Mouse (Mus musculus): Measurements from ENCODE around the gene Ppp1r14c. TPM values are rescaled to one million over a fixed set of nuclear protein-coding genes. Genes with fewer than 3 reads are reported as not detected.

Gene Ppp1r14c
- polyA plus RNA-seq (2016; fragmentation: Nextera tagmentation; extraction: Ambion mirVana), result 6.9 and 7.3 TPM in 2 replicates

DNA sequence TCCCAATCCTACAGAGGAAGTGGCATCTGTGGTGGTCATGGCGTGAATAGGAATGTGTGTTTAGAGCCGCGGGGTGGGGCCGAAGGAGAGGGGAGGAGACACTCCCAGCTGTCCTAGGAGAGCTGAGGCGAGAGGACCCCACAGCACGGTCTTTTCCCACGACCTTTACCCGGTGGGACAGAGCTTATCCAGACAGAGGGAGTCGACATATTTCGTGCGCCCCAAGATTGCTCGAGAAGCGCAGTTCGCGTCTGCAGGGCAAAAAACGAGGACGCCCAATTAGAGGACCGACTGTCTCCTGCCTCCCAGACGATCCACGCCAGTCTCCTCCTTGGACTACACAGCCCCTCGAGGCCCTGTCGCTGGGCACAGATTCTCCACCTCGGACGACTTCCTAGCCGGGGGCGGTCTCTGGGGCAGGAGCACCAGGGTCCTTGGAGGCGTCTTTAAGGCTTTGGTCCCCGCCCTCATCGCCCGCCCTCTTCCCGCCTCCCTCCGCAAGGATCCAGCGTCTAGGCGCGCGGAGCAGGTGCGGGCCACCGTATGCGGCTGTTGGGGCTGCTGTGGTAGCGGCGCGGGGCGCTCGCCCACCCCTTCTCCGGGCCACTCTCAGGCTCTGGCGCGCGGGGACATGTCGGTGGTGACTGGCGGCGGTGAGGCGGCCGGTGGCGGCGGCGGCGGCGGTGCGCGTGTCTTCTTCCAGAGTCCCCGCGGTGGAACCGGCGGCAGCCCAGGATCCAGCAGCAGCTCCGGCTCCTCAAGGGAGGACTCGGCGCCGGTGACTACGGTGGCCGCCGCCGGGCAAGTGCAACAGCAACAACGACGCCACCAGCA, at the start of gene Ppp1r14c:
TSS of gene Ppp1r14c (plus strand) at position 22 of the 834 bp plus-strand sequence.
- Histone ChIP-seq H3K27me3 (peaks cover 20% of the 10 kb centered on the region), H3K4me2 (replicated peaks) (peak within 1 kb of the TSS; percentile 92), H3K27ac (replicated peaks) (peak within 1 kb of the TSS; percentile 65), H3K4me1 (peaks cover 9% of the 10 kb centered on the region; the same call in 1 of the 2 replicates), H3K36me3 (no peaks in the 10 kb centered on the region), H3K9me3 (no peaks in the 10 kb centered on the region), H3K9ac (replicated peaks) (peak within 1 kb of the TSS; percentile 57), H3K4me3 (peak within 1 kb of the TSS; percentile 55)
- under 1% methylated on average over 72 of the region's 74 CpGs for WGBS
- ATAC-seq (ENCODE audit: low FRiP score, low read depth), result peak; percentile 91

- H3K36me3 ChIP-seq, result no peaks in the 10 kb centered on the region
- no peak for ATAC-seq (ENCODE audit: low FRiP score, low read depth)
- no peak overlapping the region for H3K9ac ChIP-seq (replicated peaks)
- H3K4me2 ChIP-seq (replicated peaks), result no peak overlapping the region
- H3K9me3 ChIP-seq, result no peaks in the 10 kb centered on the region
- 91% methylated on average over 2 of the region's 2 CpGs for whole genome bisulfite sequencing
- no peaks in the 10 kb centered on the region for H3K27me3 ChIP-seq
- no peak overlapping the region for H3K4me3 ChIP-seq
- no peaks in the 10 kb centered on the region for H3K4me1 ChIP-seq
- no peak overlapping the region for H3K27ac ChIP-seq (replicated peaks)
These were observed 44.5 kb upstream of the Ppp1r14c start for GRCm38 (mm10) chr10:3321406-3321805.

- H3K27ac ChIP-seq (replicated peaks), result no peak overlapping the region
- H3K9ac ChIP-seq (replicated peaks), result no peak overlapping the region
- no peaks in the 10 kb centered on the region for H3K9me3 ChIP-seq
- H3K4me1 ChIP-seq, result no peaks in the 10 kb centered on the region
- no peaks in the 10 kb centered on the region for H3K36me3 ChIP-seq
- no peaks in the 10 kb centered on the region for H3K27me3 ChIP-seq
- H3K4me2 ChIP-seq (replicated peaks), result no peak overlapping the region
- ATAC-seq (ENCODE audit: low FRiP score, low read depth), result no peak
- no peak overlapping the region for H3K4me3 ChIP-seq
- 86% methylated on average over 1 of the region's 1 CpGs for whole genome bisulfite sequencing
These were observed 40.4 kb upstream of the Ppp1r14c start for GRCm38 (mm10) chr10:3325447-3325846.

- Histone ChIP-seq H3K4me3 (no peak overlapping the region), H3K27ac (replicated peaks) (no peak overlapping the region), H3K4me2 (replicated peaks) (no peak overlapping the region), H3K9me3 (no peaks in the 10 kb centered on the region), H3K27me3 (no peaks in the 10 kb centered on the region; the same call in 1 of the 2 replicates), H3K36me3 (no peaks in the 10 kb centered on the region), H3K9ac (replicated peaks) (no peak overlapping the region), H3K4me1 (no peaks in the 10 kb centered on the region)
- ATAC-seq (ENCODE audit: low FRiP score, low read depth), result peak; percentile 52; the same call in 1 of the 2 replicates
- WGBS, result 33% methylated on average over 3 of the region's 3 CpGs
These were observed 33.0 kb upstream of the Ppp1r14c start for GRCm38 (mm10) chr10:3332880-3333279.

GRCm38 (mm10) chr10:3334570-3334969, 31.3 kb upstream of the Ppp1r14c start:
- Histone ChIP-seq H3K36me3 (no peaks in the 10 kb centered on the region), H3K4me2 (replicated peaks) (no peak overlapping the region), H3K9ac (replicated peaks) (no peak overlapping the region), H3K27ac (replicated peaks) (no peak overlapping the region), H3K27me3 (no peaks in the 10 kb centered on the region; the same call in 1 of the 2 replicates), H3K4me3 (no peak overlapping the region), H3K9me3 (no peaks in the 10 kb centered on the region), H3K4me1 (no peaks in the 10 kb centered on the region)
- ATAC-seq (ENCODE audit: low FRiP score, low read depth), result no peak

GRCm38 (mm10) chr10:3336729-3337329, 29.0 kb upstream of the Ppp1r14c start:
- no peak overlapping the region for H3K9ac ChIP-seq (replicated peaks)
- no peak overlapping the region for H3K4me3 ChIP-seq
- no peaks in the 10 kb centered on the region; the same call in 1 of the 2 replicates for H3K27me3 ChIP-seq
- H3K36me3 ChIP-seq, result no peaks in the 10 kb centered on the region
- no peaks in the 10 kb centered on the region for H3K4me1 ChIP-seq
- no peak for ATAC-seq (ENCODE audit: low FRiP score, low read depth)
- WGBS, result 73% methylated on average over 7 of the region's 7 CpGs
- no peak overlapping the region for H3K27ac ChIP-seq (replicated peaks)
- H3K4me2 ChIP-seq (replicated peaks), result no peak overlapping the region
- no peaks in the 10 kb centered on the region for H3K9me3 ChIP-seq

GRCm38 (mm10) chr10:3337330-3337901, 28.4 kb upstream of the Ppp1r14c start:
- Histone ChIP-seq H3K4me1 (no peaks in the 10 kb centered on the region), H3K36me3 (no peaks in the 10 kb centered on the region), H3K9me3 (no peaks in the 10 kb centered on the region), H3K27ac (replicated peaks) (no peak overlapping the region), H3K27me3 (no peaks in the 10 kb centered on the region; the same call in 1 of the 2 replicates), H3K9ac (replicated peaks) (no peak overlapping the region), H3K4me3 (no peak overlapping the region), H3K4me2 (replicated peaks) (no peak overlapping the region)
- WGBS, result 54% methylated on average over 2 of the region's 2 CpGs
- no peak for ATAC-seq (ENCODE audit: low FRiP score, low read depth)

DNA sequence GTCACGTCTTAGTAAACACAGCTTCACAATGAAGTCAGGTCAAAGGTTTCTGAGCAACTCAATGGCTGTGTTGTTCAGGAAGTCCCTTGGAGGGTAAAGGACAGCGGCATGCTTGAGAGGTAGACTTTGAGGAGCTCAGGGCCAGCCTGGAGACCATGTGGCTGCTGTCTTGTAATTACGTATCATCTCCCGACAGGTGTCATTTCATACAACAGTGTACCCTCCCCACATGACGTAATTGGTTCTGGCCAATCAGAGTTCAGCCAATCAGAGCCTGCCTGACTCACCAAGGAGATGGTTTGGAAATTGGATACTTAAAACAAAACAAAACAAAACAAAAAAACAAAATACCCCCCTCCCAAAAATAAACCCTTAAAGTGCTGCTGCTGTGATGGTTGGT, 20.2 kb upstream of the Ppp1r14c start:
- Histone ChIP-seq H3K4me3 (no peak overlapping the region), H3K9ac (replicated peaks) (no peak overlapping the region), H3K4me1 (no peaks in the 10 kb centered on the region), H3K27me3 (no peaks in the 10 kb centered on the region), H3K9me3 (no peaks in the 10 kb centered on the region), H3K4me2 (replicated peaks) (no peak overlapping the region), H3K36me3 (no peaks in the 10 kb centered on the region), H3K27ac (replicated peaks) (no peak overlapping the region)
- no peak for ATAC-seq (ENCODE audit: low FRiP score, low read depth)
- 62% methylated on average over 5 of the region's 5 CpGs for WGBS

DNA sequence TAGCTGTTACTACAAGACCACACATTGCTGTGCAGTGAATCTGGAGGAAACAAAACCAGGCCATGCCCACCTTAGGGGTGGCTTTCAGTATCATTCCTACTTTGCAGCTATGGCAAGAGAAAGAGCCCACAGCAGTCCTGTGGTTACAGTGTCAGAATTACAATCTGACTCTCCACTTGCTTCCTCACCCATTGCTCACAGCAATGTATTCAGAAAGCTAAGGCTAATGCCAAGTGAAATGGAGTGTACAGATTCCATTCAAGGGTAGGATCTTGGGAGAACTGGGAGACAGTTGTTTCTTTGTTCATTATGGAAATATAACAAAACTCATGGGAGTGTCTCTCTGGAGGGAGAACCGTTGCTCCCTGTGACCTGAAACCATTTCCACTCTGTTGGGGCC, 6.3 kb upstream of the Ppp1r14c start:
- ATAC-seq (ENCODE audit: low FRiP score, low read depth), result no peak
- Histone ChIP-seq H3K27ac (replicated peaks) (no peak overlapping the region), H3K36me3 (no peaks in the 10 kb centered on the region), H3K9me3 (no peaks in the 10 kb centered on the region), H3K27me3 (peaks cover 5% of the 10 kb centered on the region; the same call in 1 of the 2 replicates), H3K4me1 (no peaks in the 10 kb centered on the region), H3K4me2 (replicated peaks) (no peak overlapping the region), H3K9ac (replicated peaks) (no peak overlapping the region), H3K4me3 (no peak overlapping the region)
- WGBS, result 76% methylated on average over 1 of the region's 1 CpGs

GRCm38 (mm10) chr10:3365671-3366035, 204 bp upstream of the Ppp1r14c start:
- Histone ChIP-seq H3K4me3 (peak overlapping the region; percentile 55), H3K4me2 (replicated peaks) (peak overlapping the region; percentile 92), H3K9me3 (no peaks in the 10 kb centered on the region), H3K27ac (replicated peaks) (peak overlapping the region; percentile 65), H3K36me3 (no peaks in the 10 kb centered on the region), H3K27me3 (peaks cover 20% of the 10 kb centered on the region), H3K9ac (replicated peaks) (no peak overlapping the region), H3K4me1 (peaks cover 9% of the 10 kb centered on the region; the same call in 1 of the 2 replicates)
- WGBS, result 27% methylated on average over 5 of the region's 5 CpGs
- peak; percentile 23; the same call in 1 of the 2 replicates for ATAC-seq (ENCODE audit: low FRiP score, low read depth)

GRCm38 (mm10) chr10:3366870-3367431, 1.1 kb downstream of the Ppp1r14c start:
- Histone ChIP-seq H3K27me3 (peaks cover 20% of the 10 kb centered on the region), H3K9ac (replicated peaks) (peak overlapping the region; percentile 57), H3K4me1 (peaks cover 9% of the 10 kb centered on the region; the same call in 1 of the 2 replicates), H3K4me2 (replicated peaks) (peak overlapping the region; percentile 92), H3K27ac (replicated peaks) (peak overlapping the region; percentile 65; the same call in 1 of the 2 replicates), H3K36me3 (no peaks in the 10 kb centered on the region), H3K4me3 (peak overlapping the region; percentile 55), H3K9me3 (no peaks in the 10 kb centered on the region)
- peak; percentile 65 for ATAC-seq (ENCODE audit: low FRiP score, low read depth)
- 1% methylated on average over 26 of the region's 26 CpGs for WGBS

Measured in midbrain, embryonic 12.5 days (tissue).